Mouse (Mus musculus) c-Kit-negative CD71-positive TER-119-positive erythroid progenitor cells, embryonic 14.5 days (primary cell): ENCODE data around the gene Mill1.
"Not testable (repeated sequence)": the region's sequence is repeated elsewhere in the genome, so short reads cannot be mapped to it uniquely, and the experiment has no call there.

Experiments
- DNase-seq: peaks from one replicate; pipeline ENCODE4 v3.0.0-alpha.2; 2013; ENCODE audit warnings: low read depth, low spot score

The Mill1 gene

GRCm38 (mm10) chr7:18245047-18245446 lies at the start of gene Mill1:
TSS of gene Mill1 (plus strand) at chr7:18245347.
- DNase-seq, result no peak

- DNase-seq, result no peak
These were observed 34.2 kb upstream of the Mill1 start for GRCm38 (mm10) chr7:18210938-18211337.

DNA sequence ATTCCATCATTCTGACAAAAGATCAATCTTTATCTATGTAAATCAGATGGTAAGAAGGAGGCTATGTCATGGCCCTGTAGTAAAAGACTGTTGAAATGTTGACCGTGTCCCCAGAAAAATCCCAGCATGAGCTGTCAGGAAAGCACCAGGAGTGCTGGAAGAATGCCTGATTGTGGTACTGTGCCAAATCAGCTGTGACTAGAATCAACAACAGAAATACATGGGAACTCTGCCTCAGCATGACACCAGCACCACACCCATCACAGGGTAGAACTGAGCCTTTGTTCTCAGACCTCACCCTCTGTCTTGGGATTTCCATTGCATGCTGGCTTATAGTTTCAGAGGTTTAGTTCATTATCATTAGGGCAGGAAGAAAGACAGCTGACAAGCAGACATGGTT lies 30.4 kb upstream of the Mill1 start:
- no peak for DNase-seq

GRCm38 (mm10) chr7:18238561-18238960 lies 6.6 kb upstream of the Mill1 start:
- DNase-seq, result no peak

- DNase-seq, result no peak
These were observed 3.9 kb upstream of the Mill1 start for GRCm38 (mm10) chr7:18241217-18241616.

- not testable (repeated sequence) for DNase-seq
These were observed 1.1 kb upstream of the Mill1 start for GRCm38 (mm10) chr7:18243959-18244573.

DNA sequence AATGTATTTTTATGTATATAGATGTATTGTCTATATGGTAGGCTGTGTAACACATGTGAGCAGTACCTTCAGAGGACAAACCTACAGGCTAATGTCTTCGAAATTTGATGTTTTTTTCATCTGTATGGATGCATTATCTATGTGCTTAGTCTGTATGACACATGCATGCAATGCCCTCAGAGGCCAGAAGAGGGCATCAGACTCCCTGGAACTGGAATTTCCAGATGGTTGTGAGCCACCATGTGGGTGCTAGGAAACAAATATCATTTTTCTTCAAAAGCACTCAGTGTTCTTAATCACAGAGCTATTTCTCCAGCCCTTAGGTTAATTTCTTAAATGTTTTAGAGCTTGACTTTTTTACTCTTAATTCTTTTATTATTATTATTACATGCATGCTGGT lies 15.1 kb downstream of the Mill1 start:
- peak; percentile 0 for DNase-seq

- no peak for DNase-seq
These were observed 19.9 kb downstream of the Mill1 start for GRCm38 (mm10) chr7:18265089-18265488.
